Mouse (Mus musculus) heart, postnatal 0 days (tissue): ENCODE results near the gene Nhlrc4.

Experiments
- CTCF ChIP-seq: IDR thresholded peaks from 2 replicates; pipeline ENCODE4 v1.5.1; 2016; ENCODE audit warnings: antibody characterized with exemption, control low read depth, low read depth
- EP300 ChIP-seq: IDR thresholded peaks from 2 replicates; pipeline ENCODE4 v1.6.1; 2016; ENCODE audit warnings: antibody characterized with exemption, low read depth

GRCm38 (mm10) chr17:25918037-25918750, 26.6 kb downstream of the Nhlrc4 start:
- TF ChIP-seq CTCF, result no peak
- TF ChIP-seq EP300, result no peak
